26 mouse cellular contexts compared by ENCODE assay signal in the genomic region with DNA sequence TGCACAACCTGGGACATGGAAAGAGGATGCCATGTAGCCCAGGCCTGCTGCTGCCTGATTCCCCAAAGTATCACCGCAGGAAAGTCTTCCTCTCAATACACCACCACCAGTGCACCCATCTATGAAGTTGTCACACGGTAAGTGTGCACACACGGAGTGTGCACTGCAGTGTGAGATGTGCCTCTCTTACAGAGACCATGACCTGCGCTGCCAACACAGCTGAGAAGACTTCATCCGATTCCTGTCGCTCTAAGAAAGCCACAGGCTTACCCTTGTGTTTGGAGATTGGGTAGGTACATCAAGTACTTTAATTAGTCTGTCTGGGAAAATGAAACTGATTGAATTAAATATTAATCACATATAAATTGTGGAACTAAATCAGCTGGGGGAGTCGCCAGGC.
"Had no signal": no experiment of that assay in that cellular context is flagged by ENCODE, and none has a peak within 500 bp of the region (broad histone marks: within the 10 kb centered on the region; RNA-seq: fewer than 3 reads in every experiment).

No protein-coding gene starts in this region.

- H3K27ac ChIP-seq: heart, adult 2 months; heart, embryonic 13.5 days; heart, embryonic 15.5 days; hindbrain, embryonic 15.5 days; hindbrain, postnatal 0 days; kidney, embryonic 15.5 days; kidney, postnatal 0 days; limb, embryonic 13.5 days; limb, embryonic 15.5 days; liver, embryonic 12.5 days; liver, embryonic 14.5 days had no signal

- H3K4me1 ChIP-seq: kidney, embryonic 15.5 days; limb, embryonic 13.5 days; limb, embryonic 15.5 days; liver, embryonic 12.5 days had no signal

- H3K9me3 ChIP-seq: heart, embryonic 13.5 days; heart, embryonic 15.5 days; hindbrain, embryonic 15.5 days; kidney, embryonic 15.5 days; limb, embryonic 15.5 days had no signal

- H3K4me3 ChIP-seq: heart, adult 2 months; heart, embryonic 13.5 days; heart, embryonic 15.5 days; hindbrain, embryonic 15.5 days; kidney, embryonic 15.5 days; limb, embryonic 13.5 days; limb, embryonic 15.5 days; liver, embryonic 12.5 days had no signal

- H3K27me3 ChIP-seq: heart, embryonic 13.5 days; heart, embryonic 15.5 days; hindbrain, embryonic 15.5 days; kidney, embryonic 15.5 days; limb, embryonic 13.5 days; limb, embryonic 15.5 days; liver, embryonic 12.5 days had no signal

- DNase-seq: gastrocnemius, postnatal 14 days; gastrocnemius, postnatal 36 days; heart, adult 11 months; heart, adult 2 months; heart, postnatal 14 days; heart, postnatal 36 days; kidney, adult 11 months; kidney, adult 2 months; kidney, adult 9 months; kidney, postnatal 14 days; kidney, postnatal 36 days; layer of hippocampus, postnatal 36 days; left cerebral cortex, postnatal 4 days; lung, adult 18-20 months had no signal

- ATAC-seq: hindbrain, postnatal 0 days; intestine, embryonic 16.5 days; liver, embryonic 12.5 days had no signal

- H3K4me2 ChIP-seq: heart, embryonic 11.5 days; heart, embryonic 13.5 days; heart, embryonic 15.5 days; hindbrain, embryonic 15.5 days; kidney, embryonic 15.5 days; limb, embryonic 13.5 days; limb, embryonic 15.5 days; liver, embryonic 12.5 days had no signal

- H3K9ac ChIP-seq: heart, embryonic 13.5 days; heart, embryonic 15.5 days; hindbrain, embryonic 15.5 days; kidney, embryonic 15.5 days; limb, embryonic 13.5 days; limb, embryonic 15.5 days; liver, embryonic 12.5 days; liver, embryonic 14.5 days had no signal

- H3K36me3 ChIP-seq: heart, embryonic 15.5 days; hindbrain, embryonic 15.5 days; kidney, embryonic 15.5 days; limb, embryonic 13.5 days; limb, embryonic 15.5 days; liver, embryonic 12.5 days had no signal
